Mouse (Mus musculus) common myeloid progenitor, adult 5-6 weeks (primary cell): ENCODE results near the gene Kirrel. TPM values are rescaled to one million over a fixed set of nuclear protein-coding genes. Genes with fewer than 3 reads are reported as not detected.

Experiments used
- total RNA-seq: library from RNA; stranded (forward); fragments of 200-1000, 187-1606 nt; gene quantifications from 2 replicates; pipeline ENCODE4 v1.2.3, GENCODE M21; 2017

Kirrel gene
- total RNA-seq, 1 experiment from 2014 or later = 0.41 TPM

Other genes with a start within 250 kb of the Kirrel start
- gene Cd1d1, start 175.3 kb downstream of the Kirrel start, total RNA-seq = 23.9 and 29.4 TPM in 2 replicates
- not detected in 2 replicates for gene Fcrls, start 89.0 kb upstream of the Kirrel start, total RNA-seq
- gene Cd5l, start 183.1 kb upstream of the Kirrel start, total RNA-seq = 0.29 and 0.37 TPM in 2 replicates
- gene Fcrl1, start 201.6 kb upstream of the Kirrel start, total RNA-seq = 1.1 and 2.9 TPM in 2 replicates